Mouse (Mus musculus) small intestine, adult 2 months (tissue): ENCODE data around the gene Plekhm2. TPM values are rescaled to one million over a fixed set of nuclear protein-coding genes. Genes with fewer than 3 reads are reported as not detected.

Experiments used
- H3K27ac ChIP-seq: fragments of 200-500 bp; 2 replicates; pipeline ENCODE4 v1.5.1; 2012; ENCODE audit warnings: low read depth, low read length, control low read depth, inconsistent platforms; ENCODE audit not compliant: insufficient read depth
- H3K27me3 ChIP-seq: fragments of 200-500 bp; 2 replicates; pipeline ENCODE4 v1.6.1; 2012; ENCODE audit warnings: mild to moderate bottlenecking, moderate library complexity, low read length, inconsistent platforms; ENCODE audit not compliant: control insufficient read depth, insufficient read depth
- H3K36me3 ChIP-seq: fragments of 200-500 bp; 2 replicates; pipeline ENCODE4 v1.6.1; 2012; ENCODE audit warnings: mild to moderate bottlenecking, low read length, control low read depth, inconsistent platforms; ENCODE audit not compliant: control insufficient read depth, insufficient read depth
- H3K4me1 ChIP-seq: fragments of 200-500 bp; 2 replicates; pipeline ENCODE4 v1.6.1; 2012; ENCODE audit warnings: low read length, inconsistent platforms, mixed read lengths; ENCODE audit not compliant: control insufficient read depth, insufficient read depth, insufficient read length
- H3K4me3 ChIP-seq: fragments of 200-500 bp; 2 replicates; pipeline ENCODE4 v1.5.1; 2012; ENCODE audit warnings: low read depth, mild to moderate bottlenecking, control low read depth, inconsistent platforms, low read length, moderate library complexity
- CTCF ChIP-seq: fragments of 200-500 bp; IDR thresholded peaks from 2 replicates; pipeline ENCODE4 v1.5.1; 2012; ENCODE audit warnings: low read depth, mild to moderate bottlenecking, control low read depth, inconsistent platforms, low read length, moderate library complexity, mixed read lengths; ENCODE audit not compliant: insufficient replicate concordance, insufficient read length; ENCODE audit errors: extremely low read depth
- POLR2A ChIP-seq: fragments of 200-500 bp; IDR thresholded peaks from 2 replicates; pipeline ENCODE4 v1.6.1; 2012; ENCODE audit warnings: low read depth, mild to moderate bottlenecking, control low read depth, inconsistent platforms, low read length, moderate library complexity
- WGBS: fragments of 180-500 bp; shearing (Covaris S2); methylation state at CpG from one replicate; pipeline ENCODE4 v1.1.7; 2018; 5-methylcytosine and 5-hydroxymethylcytosine counted together
- polyA plus RNA-seq: library from polyadenylated mRNA; depleted of rRNA; stranded (reverse); fragments of >200 nt; gene quantifications from 2 replicates; pipeline ENCODE4 v1.2.3, GENCODE M21; 2012

Plekhm2 gene
- polyA plus RNA-seq, 1 experiment, result 17.0 TPM

DNA sequence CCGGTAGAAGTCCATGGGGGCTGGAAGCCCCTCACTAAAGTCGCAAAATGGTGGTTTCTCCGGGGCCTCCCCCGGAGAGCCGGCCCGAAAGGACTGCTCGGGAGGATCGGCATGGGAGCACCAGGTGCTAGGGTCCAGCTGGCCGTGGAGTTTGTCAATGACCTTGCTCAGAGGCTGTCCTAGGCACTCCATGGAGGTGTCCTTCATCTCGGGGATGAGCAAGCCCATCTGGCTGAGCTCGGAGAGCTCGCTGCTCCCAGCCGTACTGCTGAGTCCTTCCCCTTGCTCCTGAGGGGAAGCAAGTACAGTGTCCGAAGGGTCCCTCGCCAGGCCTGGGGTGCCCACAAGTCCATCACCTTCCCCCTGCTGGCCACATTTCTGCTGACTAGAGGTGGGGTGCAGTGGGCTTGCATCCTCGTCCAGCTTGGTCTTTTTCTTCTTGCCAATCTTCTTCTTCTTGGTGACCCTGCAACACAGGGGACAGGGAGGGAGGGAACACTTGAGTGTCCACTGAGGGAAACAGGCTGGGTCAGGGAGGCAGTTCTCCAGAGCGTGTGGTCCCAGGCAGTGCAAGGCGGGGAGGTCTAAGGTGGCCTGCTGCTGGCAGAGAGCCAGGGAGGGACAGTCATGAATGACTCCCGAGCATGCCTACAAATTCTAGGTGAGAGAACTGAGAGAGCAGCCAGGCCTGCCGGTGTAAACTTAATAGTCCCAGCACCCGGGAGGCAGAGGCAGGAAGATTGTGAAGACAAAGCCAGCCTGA is 32.4 kb downstream of the Plekhm2 start:
- Histone ChIP-seq H3K4me1 (no peaks in the 10 kb centered on the region), H3K36me3 (peaks cover 39% of the 10 kb centered on the region), H3K27ac (no peak overlapping the region), H3K27me3 (no peaks in the 10 kb centered on the region), H3K4me3 (no peak overlapping the region)
- WGBS, result 90% methylated on average over 21 of the region's 21 CpGs
- no peak for TF ChIP-seq CTCF
- no peak for TF ChIP-seq POLR2A

DNA sequence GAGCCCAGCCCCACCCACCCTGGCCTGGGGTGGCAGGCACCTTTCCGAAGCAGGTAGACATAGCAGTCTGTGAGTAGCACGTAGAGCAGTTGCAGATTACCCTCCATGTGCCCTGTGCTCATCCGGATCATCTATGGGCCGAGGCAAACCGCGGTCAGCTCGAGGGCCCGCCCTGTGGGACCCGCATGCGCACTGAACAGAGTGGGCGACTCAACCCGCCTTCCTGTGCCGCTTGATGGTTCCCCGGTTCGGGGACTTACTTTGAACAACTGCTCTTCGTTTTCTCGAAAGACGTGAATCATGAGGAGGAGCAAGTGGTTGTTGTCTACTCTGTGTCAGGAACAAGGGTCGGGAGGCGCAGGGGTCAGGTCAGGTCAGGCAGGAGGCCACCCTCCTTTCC is 33.4 kb downstream of the Plekhm2 start:
- H3K27ac ChIP-seq, result no peak overlapping the region
- no peaks in the 10 kb centered on the region for H3K27me3 ChIP-seq
- 97% methylated on average over 20 of the region's 20 CpGs for WGBS
- no peak overlapping the region for H3K4me3 ChIP-seq
- H3K36me3 ChIP-seq, result peaks cover 37% of the 10 kb centered on the region
- H3K4me1 ChIP-seq, result no peaks in the 10 kb centered on the region
- TF ChIP-seq CTCF (no peak), POLR2A (no peak)

DNA sequence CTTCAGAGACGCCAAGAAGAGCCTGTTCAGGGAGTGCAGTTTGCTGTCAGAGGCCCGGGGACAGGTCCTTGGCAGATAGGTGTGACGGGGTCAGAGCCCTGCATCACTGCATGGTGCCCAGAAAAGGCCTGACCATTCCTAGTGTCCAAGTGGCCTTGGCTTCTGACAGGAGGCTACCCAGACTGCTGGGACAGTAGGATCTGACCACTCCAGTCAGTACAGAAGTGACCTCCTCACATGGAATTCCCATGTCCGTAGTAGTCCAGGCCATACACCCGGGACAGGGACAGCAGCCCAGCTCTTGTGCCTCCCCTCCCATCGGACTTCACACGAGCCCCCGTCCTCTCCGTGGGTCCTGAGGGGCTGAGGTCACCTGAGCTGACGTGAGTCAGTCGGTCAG is 34.7 kb downstream of the Plekhm2 start:
- no peak for TF ChIP-seq CTCF
- no peak for TF ChIP-seq POLR2A
- no peaks in the 10 kb centered on the region for H3K27me3 ChIP-seq
- no peak overlapping the region for H3K27ac ChIP-seq
- WGBS, result 90% methylated on average over 11 of the region's 11 CpGs
- no peaks in the 10 kb centered on the region for H3K4me1 ChIP-seq
- H3K36me3 ChIP-seq, result peaks cover 37% of the 10 kb centered on the region
- H3K4me3 ChIP-seq, result no peak overlapping the region

DNA sequence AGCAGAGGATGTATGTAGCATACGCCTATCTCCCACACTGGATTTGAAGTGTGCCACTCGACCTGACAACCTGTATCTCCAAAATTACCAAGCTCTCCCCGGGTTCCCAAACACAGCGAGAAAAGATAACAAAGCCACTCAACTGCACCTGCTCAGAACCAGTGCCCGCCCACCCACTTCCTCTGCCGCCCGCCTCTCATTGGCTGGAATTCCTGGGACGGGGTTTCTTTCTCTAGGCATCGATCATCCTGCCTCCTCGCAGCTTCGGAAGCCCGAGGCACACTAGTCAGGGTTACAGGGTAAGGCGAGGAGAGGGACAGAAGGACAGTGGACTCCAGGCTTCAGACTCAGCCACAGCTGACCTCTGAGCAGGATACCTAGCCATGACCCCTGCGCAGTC is 36.0 kb downstream of the Plekhm2 start:
- H3K27ac ChIP-seq, result no peak overlapping the region
- no peaks in the 10 kb centered on the region for H3K27me3 ChIP-seq
- H3K36me3 ChIP-seq, result peaks cover 34% of the 10 kb centered on the region
- peaks cover 8% of the 10 kb centered on the region for H3K4me1 ChIP-seq
- WGBS, result 85% methylated on average over 14 of the region's 14 CpGs
- TF ChIP-seq POLR2A (no peak), CTCF (no peak)
- H3K4me3 ChIP-seq, result no peak overlapping the region

DNA sequence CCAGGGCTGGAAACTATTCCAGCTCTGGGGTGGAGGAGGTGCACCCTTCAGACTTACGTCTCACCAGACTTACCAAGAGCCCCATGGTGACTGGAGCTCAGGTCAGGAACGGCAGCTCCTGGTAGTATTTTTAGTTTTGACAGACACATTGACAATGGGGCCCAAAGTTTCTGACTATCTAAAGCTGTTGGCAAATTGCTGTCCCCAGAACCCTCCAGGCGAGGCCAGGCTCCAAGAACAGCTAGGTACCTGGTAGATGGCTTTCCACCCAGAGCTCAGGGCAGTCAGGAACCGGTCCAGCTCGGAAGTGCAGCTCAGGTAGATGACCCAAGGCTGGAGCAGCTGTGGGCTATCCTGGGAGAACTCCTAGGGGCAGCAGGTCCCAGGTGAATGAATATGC is 37.2 kb downstream of the Plekhm2 start:
- Histone ChIP-seq H3K36me3 (peaks cover 32% of the 10 kb centered on the region), H3K4me1 (peaks cover 14% of the 10 kb centered on the region), H3K27ac (no peak overlapping the region), H3K4me3 (no peak overlapping the region), H3K27me3 (no peaks in the 10 kb centered on the region)
- TF ChIP-seq POLR2A, result no peak
- no peak for TF ChIP-seq CTCF
- WGBS, result 92% methylated on average over 5 of the region's 5 CpGs

DNA sequence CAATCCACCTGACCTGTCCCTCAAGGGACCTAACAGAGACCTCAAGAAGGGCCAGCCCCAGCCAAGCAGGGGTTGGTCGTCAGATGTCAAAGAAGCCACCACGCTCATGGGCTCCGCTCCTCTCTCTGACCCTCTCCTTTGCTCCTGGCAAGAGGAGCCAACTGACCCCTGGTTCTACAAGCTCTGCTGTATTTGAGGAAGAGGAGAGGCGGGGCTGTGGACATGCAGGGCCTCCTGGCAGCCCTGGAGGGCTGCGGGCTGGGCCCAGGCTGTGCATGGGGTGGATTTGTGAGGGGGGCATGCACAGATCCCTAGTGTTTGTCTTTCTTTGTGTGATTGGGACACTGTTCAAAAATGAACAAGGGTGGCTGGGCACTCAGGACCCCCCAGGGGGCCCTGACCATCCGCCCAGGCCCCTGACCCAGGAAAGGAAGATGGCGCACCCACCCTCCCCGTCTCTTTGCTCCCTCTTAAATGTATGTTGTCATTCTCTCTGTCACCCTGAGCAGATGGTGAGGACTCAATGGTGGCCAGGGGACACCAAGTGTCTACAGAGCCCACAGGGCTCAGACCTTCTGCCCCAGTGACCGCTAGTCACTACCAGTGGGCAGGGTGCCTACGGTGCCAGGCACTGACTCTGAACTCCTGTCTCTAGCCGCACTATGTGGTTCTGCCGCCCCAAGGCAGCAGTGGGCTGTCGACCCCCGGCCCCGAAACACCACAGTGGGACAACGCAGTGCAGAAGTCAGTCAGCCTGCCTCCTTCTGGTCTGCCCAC is 38.7 kb downstream of the Plekhm2 start:
- Histone ChIP-seq H3K4me3 (no peak overlapping the region), H3K36me3 (peaks cover 17% of the 10 kb centered on the region), H3K27me3 (no peaks in the 10 kb centered on the region), H3K4me1 (peaks cover 17% of the 10 kb centered on the region), H3K27ac (no peak overlapping the region)
- WGBS, result 92% methylated on average over 16 of the region's 16 CpGs
- TF ChIP-seq POLR2A, result no peak
- TF ChIP-seq CTCF, result no peak

DNA sequence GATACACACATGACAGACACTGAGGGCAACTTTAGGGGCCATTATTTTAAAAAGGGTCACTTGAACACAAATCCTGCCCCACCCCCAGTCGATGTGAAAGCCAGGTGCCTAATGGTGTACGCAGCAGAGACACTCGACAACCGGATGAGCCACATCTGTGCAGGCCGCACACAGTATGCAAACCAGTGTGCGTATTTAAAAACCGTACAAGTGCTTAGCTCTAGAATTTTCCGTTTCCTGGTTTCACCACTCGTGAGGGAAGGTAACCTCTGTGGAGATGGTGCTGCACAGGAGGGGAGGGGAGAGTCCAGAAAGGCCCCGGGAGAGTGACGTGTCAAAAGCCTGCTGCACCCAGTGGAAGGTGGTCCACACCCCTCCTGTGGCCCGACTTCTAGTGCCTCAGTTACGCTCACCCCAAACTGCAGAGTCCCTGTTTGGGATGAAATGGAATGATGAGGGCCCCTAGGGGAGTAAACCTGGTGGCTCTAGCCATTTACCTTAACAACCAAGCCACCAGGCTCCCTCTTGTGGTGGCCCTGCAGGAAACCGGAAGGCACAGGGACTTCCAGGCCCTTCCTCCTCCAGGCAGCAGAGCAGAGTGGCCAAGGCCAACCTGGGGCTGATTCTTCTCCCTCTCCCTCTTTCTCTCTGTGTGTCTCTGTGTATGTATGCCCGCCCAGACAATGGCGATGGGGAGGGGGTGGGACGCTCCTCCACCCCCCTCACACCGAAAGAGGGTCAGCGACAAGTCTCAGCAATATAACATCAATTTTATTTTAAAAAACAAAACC is 39.5 kb downstream of the Plekhm2 start:
- Histone ChIP-seq H3K27ac (peak overlapping the region; percentile 25; the same call in 1 of the 2 replicates), H3K4me1 (peaks cover 17% of the 10 kb centered on the region), H3K36me3 (peaks cover 14% of the 10 kb centered on the region), H3K27me3 (no peaks in the 10 kb centered on the region), H3K4me3 (no peak overlapping the region)
- WGBS, result 72% methylated on average over 19 of the region's 19 CpGs
- no peak for TF ChIP-seq POLR2A
- TF ChIP-seq CTCF, result peak; percentile 81
